Comparison of ENCODE assay signal across 8 mouse cellular contexts in genomic region chr8:84192555-84192954, GRCm38 (mm10). TPM values are rescaled to one million over a fixed set of nuclear protein-coding genes. Genes with fewer than 3 reads are reported as not detected.
DNase-seq lines count a peak whose midpoint lies in the region; ATAC-seq and TF ChIP-seq lines count a peak whose summit lies in the region.

No protein-coding gene starts in this region.

- H3K79me2 ChIP-seq in heart, adult 2 months (replicated peaks; ENCODE audit: control insufficient read depth, insufficient read depth, low read length): no peaks in the 10 kb centered on the region

- H3K4me2 ChIP-seq in embryonic facial prominence, embryonic 11.5 days (ENCODE audit: low read depth, low read length): peak overlapping the region; percentile 29
- H3K4me2 ChIP-seq in neural tube, embryonic 13.5 days: peak overlapping the region; percentile 43

- H3K27me3 ChIP-seq in embryonic facial prominence, embryonic 11.5 days (ENCODE audit: control insufficient read depth, insufficient read depth, low read length): no peaks in the 10 kb centered on the region
- H3K27me3 ChIP-seq in heart, adult 2 months (ENCODE audit: control insufficient read depth, insufficient read depth, low read length): no peaks in the 10 kb centered on the region
- 0 out of 2 replicates have a peak, but pooled peaks cover 5% of the 10 kb centered on the region for H3K27me3 ChIP-seq in neural tube, embryonic 13.5 days

- no peak; the same call in 1 of the 2 replicates for TF ChIP-seq POLR2A in heart, adult 2 months (IDR thresholded peaks at IDR 0.05; ENCODE audit: insufficient read depth, low read depth, low read length)

- H3K4me1 ChIP-seq in embryonic facial prominence, embryonic 11.5 days (ENCODE audit: control insufficient read depth, insufficient read depth, low read length): peaks cover 5% of the 10 kb centered on the region; the same call in 1 of the 2 replicates
- peaks cover 18% of the 10 kb centered on the region for H3K4me1 ChIP-seq in heart, adult 2 months (ENCODE audit: control insufficient read depth, insufficient read depth, low read length)
- H3K4me1 ChIP-seq in neural tube, embryonic 13.5 days (replicated peaks): peaks cover 22% of the 10 kb centered on the region

- no peaks in the 10 kb centered on the region for H3K36me3 ChIP-seq in embryonic facial prominence, embryonic 11.5 days (replicated peaks; ENCODE audit: control insufficient read depth, insufficient read depth, low read depth, low read length)
- no peaks in the 10 kb centered on the region; the same call in 1 of the 2 replicates for H3K36me3 ChIP-seq in heart, adult 2 months (ENCODE audit: control insufficient read depth, insufficient read depth, low read length)
- no peaks in the 10 kb centered on the region for H3K36me3 ChIP-seq in neural tube, embryonic 13.5 days

- intact Hi-C loops in left cerebral cortex, adult 2 months (cut with DNase I): no loop called here
- intact Hi-C loops in heart, adult 2 months (cut with DNase I): no loop called here

- peak overlapping the region; percentile 85 for H3K27ac ChIP-seq in left cerebral cortex, adult 2 months
- no peak overlapping the region for H3K27ac ChIP-seq in embryonic facial prominence, embryonic 11.5 days (replicated peaks; ENCODE audit: low read depth, low read length)
- peak overlapping the region; percentile 97 for H3K27ac ChIP-seq in heart, adult 2 months
- peak overlapping the region; percentile 61; the same call in 1 of the 2 replicates for H3K27ac ChIP-seq in neural tube, embryonic 13.5 days (replicated peaks)

- H3K9ac ChIP-seq in embryonic facial prominence, embryonic 11.5 days (replicated peaks; ENCODE audit: low read length): peak overlapping the region; percentile 2
- peak overlapping the region; percentile 79 for H3K9ac ChIP-seq in heart, adult 2 months (ENCODE audit: low read depth, low read length)
- peak overlapping the region; percentile 17; the same call in 1 of the 2 replicates for H3K9ac ChIP-seq in neural tube, embryonic 13.5 days

- TF ChIP-seq CTCF in left cerebral cortex, adult 2 months (IDR thresholded peaks at IDR 0.05): no peak
- no peak for TF ChIP-seq CTCF in heart, adult 2 months (IDR thresholded peaks at IDR 0.05)

- peak; percentile 52; the same call in 1 of the 2 replicates for TF ChIP-seq EP300 in heart, adult 2 months (IDR thresholded peaks at IDR 0.05; ENCODE audit: insufficient read depth, low read depth, low read length)

- no peaks in the 10 kb centered on the region for H3K9me3 ChIP-seq in embryonic facial prominence, embryonic 11.5 days (replicated peaks; ENCODE audit: control insufficient read depth, low read length)
- H3K9me3 ChIP-seq in neural tube, embryonic 13.5 days: no peaks in the 10 kb centered on the region

- peak overlapping the region; percentile 28 for H3K4me3 ChIP-seq in left cerebral cortex, adult 2 months
- peak overlapping the region; percentile 19; the same call in 1 of the 2 replicates for H3K4me3 ChIP-seq in embryonic facial prominence, embryonic 11.5 days (ENCODE audit: low read depth, low read length)
- H3K4me3 ChIP-seq in heart, adult 2 months: peak overlapping the region; percentile 56
- peak overlapping the region; percentile 9; the same call in 1 of the 2 replicates for H3K4me3 ChIP-seq in neural tube, embryonic 13.5 days

- WGBS in embryonic facial prominence, embryonic 11.5 days: 6% methylated on average over 33 of the region's 33 CpGs
- WGBS in heart, adult 2 months: 2% methylated on average over 33 of the region's 33 CpGs
- 4% methylated on average over 33 of the region's 33 CpGs for WGBS in neural tube, embryonic 13.5 days

- DNase-seq in left cerebral cortex, adult 2 months (ENCODE audit: extremely low spot score in 1 of 2, low spot score in 2 of 2): peak; percentile 75 to 76
- DNase-seq in left cerebral cortex, adult 11 months (ENCODE audit: low spot score): no peak
- peak; percentile 80 for DNase-seq in embryonic facial prominence, embryonic 11.5 days (ENCODE audit: low spot score)
- peak; percentile 90 to 93 for DNase-seq in heart, adult 2 months
- peak; percentile 77 for DNase-seq in kidney, adult 18-20 months
- peak; percentile 86 to 89 for DNase-seq in lung, adult 18-20 months
- DNase-seq in testis, postnatal 14 days (ENCODE audit: low spot score): peak; percentile 80

- ATAC-seq in embryonic facial prominence, embryonic 11.5 days (replicated peaks; ENCODE audit: insufficient number of reproducible peaks, low FRiP score, low TSS enrichment, low read depth): peak; percentile 32; the same call in 1 of the 2 replicates
- peak; percentile 33; the same call in 1 of the 2 replicates for ATAC-seq in neural tube, embryonic 13.5 days (ENCODE audit: low read depth)

RNA-seq across cellular contexts. Expression of gene Nanos3, which starts 7.5 kb away (rescaled TPM):
- 1 to 10 TPM; 2.0 to 3.0 TPM for total RNA-seq in left cerebral cortex, adult 2 months (2021)
- 3.9 and 4.7 TPM in 2 replicates for polyA plus RNA-seq in embryonic facial prominence, embryonic 11.5 days (2014; fragmentation: Nextera tagmentation; extraction: Ambion mirVana)
- 1 to 10 TPM in 1 of 2 experiments, not detected in 1; 1.9 TPM for total RNA-seq in heart, adult 2 months (2021)
- polyA plus RNA-seq in heart, adult 2 months (2012; rRNA removed): 0.61 TPM in 1 of 2 replicates, not detected in the other
- polyA plus RNA-seq in neural tube, embryonic 13.5 days (2015; fragmentation: Nextera tagmentation; extraction: Ambion mirVana): 6.1 and 10.1 TPM in 2 replicates

RNA-seq across cellular contexts. Expression of gene Zswim4, which starts 44.3 kb away (rescaled TPM):
- total RNA-seq in left cerebral cortex, adult 2 months (2021): 10 to 100 TPM; 15.1 to 17.8 TPM
- polyA plus RNA-seq in embryonic facial prominence, embryonic 11.5 days (2014; fragmentation: Nextera tagmentation; extraction: Ambion mirVana): 15.3 and 16.9 TPM in 2 replicates
- total RNA-seq in heart, adult 2 months (2021): 1 to 10 TPM; 6.8 to 8.2 TPM
- 7.6 and 10.4 TPM in 2 replicates for polyA plus RNA-seq in heart, adult 2 months (2012; rRNA removed)
- polyA plus RNA-seq in neural tube, embryonic 13.5 days (2015; fragmentation: Nextera tagmentation; extraction: Ambion mirVana): 32.9 and 34.7 TPM in 2 replicates

RNA-seq across cellular contexts. Expression of gene 4930432K21Rik, which starts 44.7 kb away (rescaled TPM):
- total RNA-seq in left cerebral cortex, adult 2 months (2021): 1 to 10 TPM; 2.0 to 2.8 TPM
- 0.53 and 0.67 TPM in 2 replicates for polyA plus RNA-seq in embryonic facial prominence, embryonic 11.5 days (2014; fragmentation: Nextera tagmentation; extraction: Ambion mirVana)
- total RNA-seq in heart, adult 2 months (2021): under 1 TPM; 0.26 to 0.30 TPM
- polyA plus RNA-seq in heart, adult 2 months (2012; rRNA removed): 0.29 and 0.55 TPM in 2 replicates
- 1.4 and 1.6 TPM in 2 replicates for polyA plus RNA-seq in neural tube, embryonic 13.5 days (2015; fragmentation: Nextera tagmentation; extraction: Ambion mirVana)

RNA-seq across cellular contexts. Expression of gene Cc2d1a, which starts 44.8 kb away (rescaled TPM):
- total RNA-seq in left cerebral cortex, adult 2 months (2021): 10 to 100 TPM; 49.9 to 52.2 TPM
- 9.5 and 10.0 TPM in 2 replicates for polyA plus RNA-seq in embryonic facial prominence, embryonic 11.5 days (2014; fragmentation: Nextera tagmentation; extraction: Ambion mirVana)
- 10 to 100 TPM; 10.6 to 11.9 TPM for total RNA-seq in heart, adult 2 months (2021)
- 10.2 and 11.2 TPM in 2 replicates for polyA plus RNA-seq in heart, adult 2 months (2012; rRNA removed)
- polyA plus RNA-seq in neural tube, embryonic 13.5 days (2015; fragmentation: Nextera tagmentation; extraction: Ambion mirVana): 24.3 and 25.6 TPM in 2 replicates

RNA-seq across cellular contexts. Expression of gene D8Ertd738e, which starts 57.0 kb away (rescaled TPM):
- 100 to 1,000 TPM; 124 to 140 TPM for total RNA-seq in left cerebral cortex, adult 2 months (2021)
- polyA plus RNA-seq in embryonic facial prominence, embryonic 11.5 days (2014; fragmentation: Nextera tagmentation; extraction: Ambion mirVana): 322 and 340 TPM in 2 replicates
- 100 to 1,000 TPM; 206 to 249 TPM for total RNA-seq in heart, adult 2 months (2021)
- 144 and 158 TPM in 2 replicates for polyA plus RNA-seq in heart, adult 2 months (2012; rRNA removed)
- 255 and 273 TPM in 2 replicates for polyA plus RNA-seq in neural tube, embryonic 13.5 days (2015; fragmentation: Nextera tagmentation; extraction: Ambion mirVana)

Comparison
In these comparisons a context has a peak if more than half of its experiments do, and no peak if none do; other contexts are left out.
1. H3K9ac ChIP-seq: peak in every context shown above with its lines; median percentile 79 in heart, adult 2 months; 17 in neural tube, embryonic 13.5 days; 2 in embryonic facial prominence, embryonic 11.5 days.